Mouse (Mus musculus) ES-CJ7 (cell line): ENCODE measurements at regions not wholly inside any gene's neighbourhood (a gene's known extent, or its start where the extent isn't known, plus 50 kb on each side); places are given as distances from the start of the nearest gene placed in this dataset.
A peak's percentile ranks its signal among the peaks of the same experiment; 100 is the strongest.

Source experiments
- DNase-seq: peaks from one replicate; pipeline ENCODE4 v3.0.0; 2011; ENCODE audit warnings: low read depth, low spot score

- DNase-seq = no peak
Measured at GRCm38 (mm10) chr15:63397485-63397884, 447.5 kb downstream of the Gsdmc2 start.

- DNase-seq = no peak
Measured at GRCm38 (mm10) chr15:63377258-63377657, 467.7 kb downstream of the Gsdmc2 start.

DNA sequence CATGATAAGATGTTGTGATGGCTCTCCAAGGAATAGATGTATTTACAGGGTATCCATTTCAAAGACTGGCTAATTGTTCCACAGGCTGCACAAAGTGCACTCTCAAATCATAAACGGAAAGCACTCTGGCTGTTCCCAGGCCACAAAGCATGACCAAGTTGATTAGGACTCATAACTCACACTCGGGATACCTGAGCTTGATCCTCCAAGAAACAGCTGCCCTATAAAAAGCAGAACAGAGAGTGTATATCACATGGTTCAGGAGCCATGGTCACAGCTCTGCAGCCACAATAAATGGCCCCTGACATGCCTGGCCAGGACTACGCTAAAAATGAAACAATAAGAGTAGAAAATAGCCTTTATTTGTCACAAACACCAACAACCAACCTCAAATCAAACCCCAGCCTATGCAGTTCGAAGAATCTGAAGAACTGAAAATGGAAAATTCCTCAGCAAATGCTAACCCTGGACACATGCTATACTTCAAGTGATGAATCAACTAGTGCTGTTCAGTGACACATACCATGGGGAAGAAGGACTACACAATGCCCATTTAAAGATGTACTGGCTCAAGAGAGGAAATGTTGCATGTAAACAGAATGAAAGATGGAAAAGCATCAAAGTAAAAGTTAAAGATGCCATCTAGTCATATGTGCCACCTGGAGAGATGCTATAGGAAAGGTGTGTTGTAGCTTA lies 473.5 kb downstream of the Gsdmc2 start:
- no peak for DNase-seq

DNA sequence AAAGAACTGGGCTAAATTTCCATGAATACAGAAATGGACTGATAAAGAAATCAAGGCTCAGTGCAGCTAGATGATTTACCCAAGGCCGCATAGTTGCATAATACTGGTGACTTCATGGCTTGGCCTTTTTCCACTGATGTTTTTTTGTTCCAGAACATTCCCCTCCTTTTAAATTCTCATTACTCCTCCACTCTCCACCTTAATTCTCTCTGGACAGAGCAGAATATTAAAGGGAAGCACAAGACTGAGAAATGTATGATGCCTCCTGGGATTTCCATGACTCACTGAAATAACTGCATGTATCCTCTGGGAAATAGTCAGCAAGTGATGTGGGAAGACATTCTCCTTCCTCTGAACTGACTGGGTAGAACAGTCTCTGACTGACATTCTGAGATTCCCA lies 480.5 kb downstream of the Gsdmc2 start:
- DNase-seq = no peak

- DNase-seq = no peak
Measured at GRCm38 (mm10) chr15:63360402-63360801, 484.6 kb downstream of the Gsdmc2 start.

DNA sequence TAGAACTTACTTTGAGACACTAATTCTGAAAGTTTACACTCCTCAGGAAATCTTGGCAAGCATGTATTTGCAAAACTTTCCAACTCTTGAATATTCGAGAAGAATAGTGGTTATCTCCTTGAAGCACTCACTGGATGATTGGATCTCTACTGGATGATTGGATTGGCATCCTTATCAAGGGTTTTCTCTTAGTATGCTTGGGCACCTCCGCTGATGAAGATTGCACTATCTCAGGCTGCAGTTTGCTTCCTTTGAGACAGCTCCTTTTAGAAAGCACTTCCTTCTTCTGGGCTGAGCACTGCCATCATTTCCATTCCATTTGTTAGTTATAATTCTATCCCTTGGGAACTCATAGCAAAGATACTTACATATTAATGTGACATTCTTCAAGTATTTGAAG lies 503.2 kb downstream of the Gsdmc2 start:
- no peak for DNase-seq

- peak; percentile 33 for DNase-seq
Measured at GRCm38 (mm10) chr15:63340322-63341060, 504.5 kb downstream of the Gsdmc2 start.

DNA sequence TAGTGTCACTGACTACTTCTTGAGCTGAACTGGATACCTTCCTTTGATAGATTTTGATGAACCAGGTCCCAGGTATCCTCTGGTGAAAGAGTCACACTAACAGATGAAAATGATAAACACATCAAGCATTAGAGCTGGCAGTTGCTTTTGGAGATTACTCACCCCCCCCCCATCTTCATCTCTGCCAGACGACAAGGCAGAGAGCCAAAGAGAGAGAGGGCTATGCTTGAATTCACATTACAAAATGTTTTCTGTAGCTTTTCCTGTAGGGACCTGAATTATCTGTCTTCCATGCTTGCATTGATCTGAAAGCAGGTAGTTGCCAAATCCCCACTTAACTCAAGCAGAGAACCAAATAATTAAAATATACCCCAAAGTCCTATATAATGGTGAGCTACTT lies 525.3 kb downstream of the Gsdmc2 start:
- no peak for DNase-seq

GRCm38 (mm10) chr15:63310426-63310825 lies 534.6 kb downstream of the Gsdmc2 start:
- DNase-seq = no peak

GRCm38 (mm10) chr15:63299311-63299710 lies 545.7 kb downstream of the Gsdmc2 start:
- DNase-seq = no peak

DNA sequence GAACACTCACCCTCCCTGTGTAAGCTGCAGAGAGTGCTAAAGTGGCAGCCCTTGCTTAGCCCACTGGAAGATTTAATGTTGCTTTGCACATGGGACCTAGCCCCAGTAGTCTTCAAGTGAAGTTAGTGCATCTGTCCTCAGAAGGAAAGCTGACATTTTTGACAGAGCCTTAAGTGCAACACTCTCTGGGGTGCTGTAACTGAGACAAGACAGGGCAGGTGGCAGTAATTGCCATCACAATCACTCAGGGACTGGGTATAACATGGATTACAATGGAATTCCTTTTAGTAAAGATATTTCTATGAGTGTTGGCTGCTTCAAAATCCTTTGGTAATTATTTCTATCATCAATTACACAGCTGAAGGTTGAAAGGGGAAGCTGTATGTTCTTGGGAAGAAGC lies 556.4 kb downstream of the Gsdmc2 start:
- no peak for DNase-seq

DNA sequence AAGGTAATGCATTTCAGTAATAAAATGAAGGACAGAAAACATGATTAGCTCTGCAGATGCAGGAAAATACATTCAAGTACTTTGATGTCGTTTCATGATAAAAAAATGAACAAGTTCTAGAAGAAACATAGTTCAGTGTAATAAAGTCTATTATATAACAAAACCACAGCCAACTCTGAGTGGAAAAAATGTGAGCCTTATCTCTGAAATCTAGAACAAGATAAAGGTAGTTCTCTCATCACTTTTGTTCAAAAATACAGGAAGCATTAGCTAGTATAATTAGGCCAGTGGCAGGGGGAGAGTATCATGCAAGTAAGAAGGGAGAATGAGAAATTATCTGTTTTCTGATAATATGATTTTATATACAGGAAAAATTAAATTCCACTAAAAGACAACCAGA lies 559.0 kb downstream of the Gsdmc2 start:
- no peak for DNase-seq

DNA sequence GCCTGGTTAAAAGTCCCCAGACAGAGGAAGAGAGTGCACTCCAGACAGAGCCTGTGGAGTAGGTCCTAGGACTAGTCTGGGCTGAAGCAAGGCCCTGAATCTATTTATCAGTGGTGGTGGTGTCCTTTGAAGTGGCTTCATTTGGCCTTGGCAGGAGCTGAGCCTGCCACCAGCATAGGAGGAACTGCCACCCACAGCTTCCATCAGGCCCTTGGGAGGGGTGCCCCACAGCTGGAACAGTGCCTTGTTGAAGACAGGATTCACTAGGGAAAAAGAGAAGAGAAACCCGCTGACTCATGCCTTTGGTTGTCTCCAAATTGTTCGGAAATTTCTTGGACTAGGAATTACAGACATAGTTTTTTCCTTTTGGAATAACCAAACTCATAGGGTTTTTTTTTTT lies 574.6 kb downstream of the Gsdmc2 start:
- no peak for DNase-seq

DNA sequence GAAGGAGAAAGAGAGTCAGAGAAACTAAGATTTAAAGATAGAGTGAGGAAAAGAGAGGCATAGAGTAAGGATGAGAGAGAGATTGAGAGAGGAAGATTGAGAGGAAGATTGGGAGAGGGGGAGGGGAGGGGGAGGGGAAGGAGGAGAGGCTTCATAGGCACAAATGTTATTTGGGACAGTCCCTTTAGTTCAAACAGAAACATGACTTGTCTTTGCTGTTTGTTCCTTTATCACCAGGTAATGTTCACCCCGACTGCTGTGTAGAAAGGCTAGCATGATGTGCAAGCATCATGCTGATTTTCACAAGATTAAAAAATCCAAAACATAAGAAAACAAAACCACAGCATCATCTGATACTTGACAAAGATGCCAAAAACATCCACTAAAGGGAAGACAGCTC lies 579.1 kb downstream of the Gsdmc2 start:
- DNase-seq = no peak

DNA sequence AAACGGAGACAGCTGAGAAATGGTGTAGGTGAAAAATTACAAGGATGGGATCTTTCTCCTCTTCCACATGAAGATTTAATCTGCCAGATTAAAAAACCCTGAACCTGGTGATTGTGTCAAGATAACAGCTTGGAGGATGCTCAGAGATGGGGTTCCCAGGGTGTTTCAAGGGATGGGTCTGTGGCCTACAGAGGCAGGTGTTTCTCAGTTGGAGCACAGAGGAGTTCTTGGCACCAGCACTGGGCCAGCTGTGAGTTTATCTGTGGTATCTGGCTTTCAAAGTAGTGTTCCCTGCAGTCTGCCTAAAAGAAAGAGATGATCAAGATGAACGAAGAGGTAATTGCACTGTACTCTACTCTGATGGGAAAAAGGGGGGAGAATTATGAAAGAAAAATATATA lies 589.2 kb downstream of the Gsdmc2 start:
- no peak for DNase-seq

DNA sequence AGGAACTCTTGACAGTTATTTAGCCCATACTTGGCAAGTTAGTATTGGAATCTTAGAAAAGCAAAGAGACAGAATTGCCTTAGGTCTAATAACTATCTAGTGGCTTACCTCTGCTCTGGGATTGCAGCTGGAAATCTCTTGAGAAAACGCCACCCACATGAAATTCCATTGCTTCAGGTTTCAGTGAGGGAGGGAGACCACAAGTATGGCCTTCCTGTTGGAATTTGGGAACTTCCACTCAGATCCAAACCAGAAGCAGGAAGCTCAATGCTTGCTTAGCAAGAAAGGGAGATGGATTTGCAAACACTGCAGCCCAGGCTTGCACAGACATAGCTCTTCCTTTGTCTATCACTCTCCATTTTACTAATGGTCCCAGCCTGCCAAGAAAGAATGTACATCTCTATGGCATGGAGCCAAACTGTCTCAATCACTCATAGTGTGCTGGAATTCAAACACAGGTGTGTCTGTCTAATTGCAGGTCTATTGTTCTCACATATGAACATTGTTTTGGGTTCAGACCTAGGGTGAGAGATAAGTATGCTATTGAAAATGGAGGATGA lies 592.1 kb downstream of the Gsdmc2 start:
- DNase-seq = no peak

DNA sequence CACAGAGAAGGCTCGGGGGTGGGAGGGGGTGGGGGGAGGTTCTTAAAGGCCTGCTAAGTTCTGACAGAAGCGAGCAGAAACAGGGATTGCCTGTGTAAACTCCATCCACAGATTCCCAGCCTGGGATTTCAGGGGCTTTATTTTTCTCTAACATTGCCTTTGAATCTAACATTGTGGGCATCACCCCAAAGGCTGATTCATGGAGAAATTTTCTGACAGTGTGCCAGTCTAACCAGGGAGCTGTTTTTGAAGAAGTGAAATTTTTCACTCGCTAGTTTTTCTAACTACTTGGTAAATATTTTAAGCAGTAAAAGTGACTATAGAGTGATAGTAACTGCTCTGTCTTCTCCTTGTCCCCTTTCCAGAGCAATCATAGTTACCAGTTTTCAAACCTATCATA lies 606.4 kb downstream of the Gsdmc2 start:
- DNase-seq = no peak

GRCm38 (mm10) chr15:63218393-63219060 lies 626.5 kb downstream of the Gsdmc2 start:
- DNase-seq = no peak

- DNase-seq = no peak
Measured at GRCm38 (mm10) chr15:63205150-63205549, 639.8 kb downstream of the Gsdmc2 start.

DNA sequence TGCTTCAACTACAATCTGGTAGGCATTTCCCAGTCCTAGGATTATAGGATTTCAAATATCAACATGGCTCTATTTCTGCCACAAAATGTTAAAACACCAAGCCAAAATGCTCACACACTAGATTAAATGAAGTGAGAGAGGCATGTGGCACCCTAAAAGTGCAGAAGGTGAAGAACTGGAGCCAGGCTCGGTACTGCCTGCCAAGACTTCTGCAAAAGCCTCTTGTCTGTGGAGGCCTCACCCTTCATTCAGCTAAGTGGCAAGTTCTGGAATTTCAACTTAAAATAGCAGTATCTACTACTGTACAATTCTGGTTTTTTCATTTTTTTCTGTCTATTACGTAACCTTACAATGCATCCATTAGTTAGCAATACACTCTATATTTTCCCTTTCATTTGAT lies 649.9 kb downstream of the Gsdmc2 start:
- no peak for DNase-seq

DNA sequence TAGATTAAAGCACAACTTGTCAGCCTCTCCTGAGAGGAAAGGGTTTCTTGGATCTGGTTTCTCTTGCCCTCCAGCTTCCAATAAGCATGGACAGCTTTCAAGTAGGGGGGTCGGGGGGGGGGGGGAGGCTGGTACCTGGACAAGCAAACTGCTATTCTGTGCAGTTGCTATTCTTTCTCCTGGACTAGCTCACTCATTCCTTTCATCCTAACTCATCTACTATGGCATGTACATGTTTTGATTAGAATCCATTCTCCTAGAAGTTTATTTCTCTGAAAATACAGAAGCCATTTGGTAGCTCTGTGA lies 650.5 kb downstream of the Gsdmc2 start:
- DNase-seq = no peak

DNA sequence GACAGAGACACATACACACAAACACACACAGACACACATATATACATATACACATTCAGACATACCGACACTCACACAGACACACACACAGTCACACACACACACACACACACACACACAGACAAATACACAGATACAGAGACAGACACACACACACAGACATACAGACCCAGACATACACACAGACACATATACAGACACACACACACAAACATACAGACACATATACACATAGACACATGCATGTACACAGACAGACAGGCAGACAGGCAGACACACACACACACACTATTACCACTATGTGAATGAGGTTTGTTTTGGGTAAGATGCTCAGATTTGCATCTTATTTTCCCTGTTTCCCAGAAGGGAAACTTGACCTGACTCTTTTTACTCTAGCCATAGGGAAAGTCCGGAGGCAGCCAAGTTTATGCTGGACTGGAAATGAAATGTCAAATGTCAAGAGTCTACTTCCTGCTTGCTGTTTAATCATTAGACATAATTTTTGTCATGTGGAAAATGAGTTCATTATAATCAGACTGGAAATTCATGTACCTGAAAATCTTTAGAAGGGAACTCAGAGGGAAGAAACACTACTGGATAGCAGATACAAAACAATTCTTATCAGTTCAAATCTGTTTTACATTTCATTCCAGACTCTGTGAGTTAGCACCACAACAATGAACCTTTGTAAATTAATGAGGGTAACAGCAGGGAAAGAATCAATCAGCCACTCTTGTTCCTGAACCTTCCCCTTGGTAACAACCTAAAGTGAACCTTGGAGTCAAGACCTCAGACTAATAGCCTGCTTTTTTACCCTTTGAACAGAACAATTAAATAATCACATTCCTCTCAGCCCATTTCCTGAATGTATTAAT lies 651.1 kb downstream of the Gsdmc2 start:
- DNase-seq = peak; percentile 58
